Mouse (Mus musculus): ENCODE measurements around the gene Sapcd1.

Gene Sapcd1

DNA sequence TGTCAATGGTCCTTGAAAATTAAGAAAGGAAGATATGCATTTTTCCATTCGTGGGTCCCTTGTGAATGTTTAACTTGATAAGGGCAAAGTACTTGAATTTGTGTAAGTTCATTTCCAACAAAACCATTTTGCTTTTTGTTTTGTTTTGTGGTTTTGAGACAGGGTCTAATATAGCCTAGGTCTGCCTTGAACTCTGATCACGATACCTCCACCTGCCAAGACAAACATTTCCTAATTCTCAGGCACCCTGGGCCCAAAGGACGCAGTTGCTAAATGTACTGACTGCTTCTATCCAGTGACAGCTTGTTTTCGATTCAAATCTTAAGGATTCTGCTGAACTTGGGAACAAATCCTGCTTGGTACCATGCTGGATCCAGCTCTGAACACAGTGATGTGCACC is 48.2 kb downstream of the Sapcd1 start:
- DNase-seq = no peak

DNA sequence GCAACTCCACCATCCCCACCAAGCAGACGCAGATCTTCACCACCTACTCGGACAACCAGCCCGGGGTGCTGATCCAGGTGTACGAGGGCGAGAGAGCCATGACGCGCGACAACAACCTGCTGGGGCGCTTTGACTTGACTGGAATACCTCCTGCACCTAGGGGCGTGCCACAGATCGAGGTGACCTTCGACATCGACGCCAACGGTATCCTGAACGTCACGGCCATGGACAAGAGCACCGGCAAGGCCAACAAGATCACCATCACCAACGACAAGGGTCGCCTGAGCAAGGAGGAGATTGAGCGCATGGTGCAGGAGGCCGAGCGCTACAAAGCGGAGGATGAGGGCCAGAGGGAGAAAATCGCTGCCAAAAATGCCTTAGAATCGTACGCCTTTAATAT is 49.6 kb downstream of the Sapcd1 start:
- DNase-seq = no peak

DNA sequence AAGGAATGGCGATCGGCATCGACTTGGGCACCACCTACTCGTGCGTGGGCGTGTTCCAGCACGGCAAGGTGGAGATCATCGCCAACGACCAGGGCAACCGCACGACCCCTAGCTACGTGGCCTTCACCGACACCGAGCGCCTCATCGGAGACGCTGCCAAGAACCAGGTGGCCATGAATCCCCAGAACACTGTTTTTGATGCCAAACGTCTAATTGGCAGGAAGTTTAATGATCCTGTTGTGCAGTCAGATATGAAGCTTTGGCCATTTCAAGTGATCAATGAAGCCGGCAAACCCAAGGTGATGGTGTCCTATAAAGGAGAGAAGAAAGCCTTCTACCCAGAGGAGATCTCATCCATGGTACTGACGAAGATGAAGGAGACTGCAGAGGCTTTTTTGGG is 50.8 kb downstream of the Sapcd1 start:
- DNase-seq = no peak
